Mouse (Mus musculus): ENCODE measurements around the gene Iqcf3. TPM values are rescaled to one million over a fixed set of nuclear protein-coding genes. Genes with fewer than 3 reads are reported as not detected.

The Iqcf3 gene
- polyA plus RNA-seq, 1 experiment from 2014 or later = not detected

DNA sequence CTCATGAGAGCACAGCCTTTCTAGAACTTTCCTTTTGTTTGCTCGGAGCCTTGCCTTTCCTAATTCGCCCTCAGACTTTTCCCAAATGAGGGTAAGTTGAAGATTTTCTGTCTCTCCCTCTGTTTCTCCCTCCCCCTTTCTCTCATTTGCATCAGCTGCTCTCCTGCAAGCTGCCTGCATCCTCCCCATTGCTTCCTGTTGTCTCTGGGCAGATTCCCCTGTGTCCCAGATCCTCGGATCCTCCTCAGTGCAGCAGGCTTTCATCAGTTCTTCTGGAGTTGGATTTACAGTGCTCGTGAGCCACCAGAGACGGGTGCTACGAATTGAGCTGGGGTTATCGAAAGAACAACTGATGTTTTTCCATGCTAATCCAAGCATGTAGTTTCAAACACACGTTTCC lies 2.6 kb upstream of the Iqcf3 start:
- DNase-seq (ENCODE audit: low spot score) = no peak
- no peaks in the 10 kb centered on the region for H3K27me3 ChIP-seq (ENCODE audit: insufficient read depth, poor library complexity, severe bottlenecking)
- no peaks in the 10 kb centered on the region for H3K9me3 ChIP-seq
- 66% methylated on average over 8 of the region's 8 CpGs for WGBS
- no peak overlapping the region for H3K27ac ChIP-seq
- no peaks in the 10 kb centered on the region for H3K36me3 ChIP-seq
- H3K4me1 ChIP-seq = 0 out of 2 replicates have a peak, but pooled peaks cover 4% of the 10 kb centered on the region
- no peak overlapping the region for H3K4me3 ChIP-seq

- Histone ChIP-seq H3K4me1 (0 out of 2 replicates have a peak, but pooled peaks cover 4% of the 10 kb centered on the region), H3K27me3 (ENCODE audit: insufficient read depth, poor library complexity, severe bottlenecking) (no peaks in the 10 kb centered on the region), H3K27ac (no peak overlapping the region), H3K36me3 (no peaks in the 10 kb centered on the region), H3K4me3 (no peak overlapping the region), H3K9me3 (no peaks in the 10 kb centered on the region)
- DNase-seq (ENCODE audit: low spot score) = no peak
- 81% methylated on average over 11 of the region's 11 CpGs for WGBS
Observed at GRCm38 (mm10) chr9:106562291-106562690, 860 bp upstream of the Iqcf3 start.

- no peak for DNase-seq (ENCODE audit: low spot score)
- Histone ChIP-seq H3K36me3 (no peaks in the 10 kb centered on the region), H3K4me3 (no peak overlapping the region), H3K27me3 (ENCODE audit: insufficient read depth, poor library complexity, severe bottlenecking) (no peaks in the 10 kb centered on the region), H3K9me3 (no peaks in the 10 kb centered on the region), H3K27ac (no peak overlapping the region), H3K4me1 (no peaks in the 10 kb centered on the region)
- WGBS = 83% methylated on average over 11 of the region's 11 CpGs
Observed at GRCm38 (mm10) chr9:106534975-106535374, 26.5 kb downstream of the Iqcf3 start.

- H3K27ac ChIP-seq = no peak overlapping the region
- no peaks in the 10 kb centered on the region for H3K36me3 ChIP-seq
- no peaks in the 10 kb centered on the region for H3K4me1 ChIP-seq
- no peak for DNase-seq (ENCODE audit: low spot score)
- H3K27me3 ChIP-seq (ENCODE audit: insufficient read depth, poor library complexity, severe bottlenecking) = no peaks in the 10 kb centered on the region
- WGBS = 90% methylated on average over 7 of the region's 7 CpGs
- H3K9me3 ChIP-seq = no peaks in the 10 kb centered on the region
- no peak overlapping the region for H3K4me3 ChIP-seq
Observed at GRCm38 (mm10) chr9:106534296-106534695, 27.1 kb downstream of the Iqcf3 start.

- Histone ChIP-seq H3K9me3 (no peaks in the 10 kb centered on the region), H3K4me3 (no peak overlapping the region), H3K27ac (no peak overlapping the region), H3K36me3 (no peaks in the 10 kb centered on the region), H3K4me1 (no peaks in the 10 kb centered on the region), H3K27me3 (ENCODE audit: insufficient read depth, poor library complexity, severe bottlenecking) (0 out of 2 replicates have a peak, but pooled peaks cover 7% of the 10 kb centered on the region)
- WGBS = 25% methylated on average over 3 of the region's 3 CpGs
- DNase-seq (ENCODE audit: low spot score) = no peak
Observed at GRCm38 (mm10) chr9:106531833-106532232, 29.6 kb downstream of the Iqcf3 start.

- H3K27ac ChIP-seq = no peak overlapping the region
- 71% methylated on average over 8 of the region's 8 CpGs for WGBS
Observed at GRCm38 (mm10) chr9:106519909-106520308, 41.5 kb downstream of the Iqcf3 start.

DNA sequence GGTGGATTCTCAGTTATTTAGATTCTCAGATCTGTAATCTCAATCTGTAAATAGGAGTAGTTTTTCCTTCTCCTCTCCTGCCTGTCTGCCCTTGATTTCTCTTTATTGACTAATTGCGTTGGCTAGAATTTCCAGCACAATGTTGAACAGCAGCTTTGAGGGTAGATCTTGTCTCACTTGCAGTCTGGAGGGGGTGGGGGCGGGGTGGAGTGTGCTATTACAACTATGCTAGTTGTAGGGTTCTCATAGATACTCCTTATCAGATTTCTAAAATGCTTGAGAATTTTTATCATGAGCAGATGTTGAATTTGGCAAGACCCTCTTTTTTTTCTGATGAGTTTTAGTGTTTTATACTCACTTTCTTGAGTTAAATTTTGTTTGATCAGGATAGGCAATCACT lies 42.0 kb downstream of the Iqcf3 start:
- Histone ChIP-seq H3K4me3 (no peak overlapping the region), H3K4me1 (peaks cover 3% of the 10 kb centered on the region; the same call in 1 of the 2 replicates), H3K9me3 (no peaks in the 10 kb centered on the region), H3K27ac (no peak overlapping the region), H3K27me3 (ENCODE audit: insufficient read depth, poor library complexity, severe bottlenecking) (peaks cover 44% of the 10 kb centered on the region; the same call in 1 of the 2 replicates), H3K36me3 (no peaks in the 10 kb centered on the region)
- DNase-seq (ENCODE audit: low spot score) = no peak
- 64% methylated on average over 2 of the region's 2 CpGs for WGBS

More at GRCm38 (mm10) chr9:106519909-106520308, 41.5 kb downstream of the Iqcf3 start:
- H3K9me3 ChIP-seq = no peaks in the 10 kb centered on the region
- no peak for DNase-seq (ENCODE audit: low spot score)
- no peak overlapping the region for H3K4me3 ChIP-seq
- peaks cover 42% of the 10 kb centered on the region; the same call in 1 of the 2 replicates for H3K27me3 ChIP-seq (ENCODE audit: insufficient read depth, poor library complexity, severe bottlenecking)
- H3K36me3 ChIP-seq = no peaks in the 10 kb centered on the region
- peaks cover 3% of the 10 kb centered on the region; the same call in 1 of the 2 replicates for H3K4me1 ChIP-seq

- H3K36me3 ChIP-seq = no peaks in the 10 kb centered on the region
- DNase-seq (ENCODE audit: low spot score) = no peak
- H3K27ac ChIP-seq = no peak within 1 kb of the TSS
- H3K9me3 ChIP-seq = no peaks in the 10 kb centered on the region
- H3K27me3 ChIP-seq (ENCODE audit: insufficient read depth, poor library complexity, severe bottlenecking) = peaks cover 52% of the 10 kb centered on the region; the same call in 1 of the 2 replicates
- WGBS = 83% methylated on average over 4 of the region's 4 CpGs
- peaks cover 19% of the 10 kb centered on the region for H3K4me1 ChIP-seq
- no peak within 1 kb of the TSS for H3K4me3 ChIP-seq
Observed at GRCm38 (mm10) chr9:106514273-106514672, 47.2 kb downstream of the Iqcf3 start, which contains the start of gene Iqcf5. Gene Iqcf5, plus strand, starts transcription at chr9:106514573.

GRCm38 (mm10) chr9:106513566-106513965 lies 47.9 kb downstream of the Iqcf3 start:
- peaks cover 49% of the 10 kb centered on the region; the same call in 1 of the 2 replicates for H3K27me3 ChIP-seq (ENCODE audit: insufficient read depth, poor library complexity, severe bottlenecking)
- H3K36me3 ChIP-seq = no peaks in the 10 kb centered on the region
- 68% methylated on average over 6 of the region's 6 CpGs for WGBS
- H3K27ac ChIP-seq = no peak overlapping the region
- no peak overlapping the region for H3K4me3 ChIP-seq
- H3K9me3 ChIP-seq = no peaks in the 10 kb centered on the region
- peaks cover 19% of the 10 kb centered on the region for H3K4me1 ChIP-seq
- no peak for DNase-seq (ENCODE audit: low spot score)

DNA sequence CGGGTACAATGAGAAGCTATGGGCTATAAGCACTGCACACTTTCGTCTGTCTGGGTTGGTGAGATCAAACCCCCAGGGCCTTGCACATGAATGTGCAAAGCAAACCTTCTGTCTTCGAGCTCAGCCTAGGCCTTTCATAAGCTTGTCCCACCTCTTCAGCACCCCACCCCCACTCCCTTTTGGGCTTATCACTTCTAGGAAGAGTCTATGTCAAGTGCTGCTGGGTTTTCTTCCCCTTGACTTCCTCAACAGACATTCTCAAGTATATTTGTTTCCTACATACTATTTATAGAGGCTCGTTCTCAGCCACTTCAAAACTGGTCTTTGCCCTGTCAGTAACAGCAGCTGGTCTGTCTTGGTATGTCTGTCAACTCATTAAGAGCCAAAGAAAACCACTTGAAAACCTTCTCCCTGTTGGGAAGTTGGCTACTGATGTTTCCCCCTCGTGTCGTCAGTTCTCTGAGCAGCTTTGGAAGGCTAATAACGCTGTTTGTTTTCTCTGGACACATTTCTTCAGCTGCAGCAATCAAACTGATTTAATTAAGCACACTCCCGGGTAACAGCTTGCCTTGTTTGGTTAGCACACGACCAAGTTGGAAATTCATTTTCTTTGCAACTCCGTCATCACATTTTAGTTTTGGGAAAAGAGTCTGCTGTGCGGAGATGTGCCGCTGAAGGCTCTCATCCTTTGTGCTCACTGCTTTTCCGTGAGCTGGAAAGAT lies 48.5 kb downstream of the Iqcf3 start:
- Histone ChIP-seq H3K9me3 (no peaks in the 10 kb centered on the region), H3K4me3 (no peak overlapping the region), H3K4me1 (peaks cover 19% of the 10 kb centered on the region), H3K27ac (no peak overlapping the region), H3K27me3 (ENCODE audit: insufficient read depth, poor library complexity, severe bottlenecking) (peaks cover 53% of the 10 kb centered on the region; the same call in 1 of the 2 replicates), H3K36me3 (no peaks in the 10 kb centered on the region)
- WGBS = 43% methylated on average over 13 of the region's 13 CpGs
- no peak for DNase-seq (ENCODE audit: low spot score)

- no peak overlapping the region for H3K4me3 ChIP-seq
- no peaks in the 10 kb centered on the region for H3K36me3 ChIP-seq
- DNase-seq (ENCODE audit: low spot score) = no peak
- H3K27ac ChIP-seq = no peak overlapping the region
- peaks cover 16% of the 10 kb centered on the region for H3K4me1 ChIP-seq
- no peaks in the 10 kb centered on the region for H3K9me3 ChIP-seq
- peaks cover 38% of the 10 kb centered on the region; the same call in 1 of the 2 replicates for H3K27me3 ChIP-seq (ENCODE audit: insufficient read depth, poor library complexity, severe bottlenecking)
- WGBS = 88% methylated on average over 10 of the region's 10 CpGs
Observed at GRCm38 (mm10) chr9:106509356-106509755, 52.1 kb downstream of the Iqcf3 start.

DNA sequence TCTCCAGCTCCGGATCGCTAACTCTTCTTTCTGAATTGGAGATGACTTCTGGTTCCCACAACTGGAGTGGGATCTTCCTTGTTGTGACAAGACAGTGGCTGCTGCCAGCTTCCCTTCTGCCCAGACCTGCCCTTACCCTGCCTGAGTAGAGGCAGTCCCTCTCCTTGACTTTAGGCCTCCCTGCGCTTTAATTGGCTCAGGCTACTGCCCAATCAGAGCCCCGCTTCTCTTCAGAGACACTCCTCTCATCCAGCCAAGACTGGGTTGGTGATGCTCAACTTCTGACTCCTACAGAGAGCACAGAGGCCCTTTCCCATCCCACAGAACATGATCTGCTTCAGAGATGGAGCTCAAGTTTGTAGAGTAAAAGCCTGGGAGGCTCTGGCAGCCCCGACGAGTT lies 57.2 kb downstream of the Iqcf3 start:
- peaks cover 13% of the 10 kb centered on the region; the same call in 1 of the 2 replicates for H3K27me3 ChIP-seq (ENCODE audit: insufficient read depth, poor library complexity, severe bottlenecking)
- H3K36me3 ChIP-seq = no peaks in the 10 kb centered on the region
- no peaks in the 10 kb centered on the region for H3K9me3 ChIP-seq
- H3K4me3 ChIP-seq = no peak overlapping the region
- H3K27ac ChIP-seq = no peak overlapping the region
- 73% methylated on average over 6 of the region's 6 CpGs for WGBS
- no peaks in the 10 kb centered on the region for H3K4me1 ChIP-seq
- DNase-seq (ENCODE audit: low spot score) = no peak

DNA sequence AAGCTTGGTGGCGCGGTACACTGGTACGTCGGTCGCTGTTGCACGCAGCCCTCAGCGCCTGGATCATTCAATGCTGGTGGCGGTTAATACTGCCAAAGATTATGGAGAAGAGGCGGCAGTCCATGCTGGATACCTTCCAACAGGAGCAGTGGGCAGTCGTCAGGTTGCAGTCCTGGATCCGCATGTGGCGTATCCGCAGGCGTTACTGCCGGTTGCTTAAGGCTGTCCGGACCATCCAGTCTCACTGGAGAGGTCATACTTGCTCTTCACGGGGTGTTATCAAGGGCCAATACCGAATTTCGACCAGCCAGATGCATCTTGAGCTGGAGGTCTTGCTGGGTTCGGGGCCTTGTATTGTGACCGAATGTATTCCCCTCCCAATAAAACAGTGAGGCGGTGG lies 59.6 kb downstream of the Iqcf3 start:
- Histone ChIP-seq H3K27me3 (ENCODE audit: insufficient read depth, poor library complexity, severe bottlenecking) (peaks cover 3% of the 10 kb centered on the region; the same call in 1 of the 2 replicates), H3K9me3 (no peaks in the 10 kb centered on the region), H3K4me3 (no peak overlapping the region), H3K36me3 (no peaks in the 10 kb centered on the region), H3K27ac (no peak overlapping the region), H3K4me1 (no peaks in the 10 kb centered on the region)
- 84% methylated on average over 22 of the region's 22 CpGs for WGBS
- DNase-seq (ENCODE audit: low spot score) = no peak

All from heart, embryonic 10.5 days (tissue).